Mouse (Mus musculus) liver, embryonic 14.5 days (tissue): Measurements from ENCODE around the gene Dtd1.

ENCODE experiments used
- CTCF ChIP-seq: IDR thresholded peaks from 2 replicates; pipeline ENCODE4 v1.5.1; 2016; ENCODE audit warnings: antibody characterized with exemption, low read depth, control low read depth
- EP300 ChIP-seq: IDR thresholded peaks from 2 replicates; pipeline ENCODE4 v1.6.1; 2016; ENCODE audit warnings: antibody characterized with exemption, low read depth

DNA sequence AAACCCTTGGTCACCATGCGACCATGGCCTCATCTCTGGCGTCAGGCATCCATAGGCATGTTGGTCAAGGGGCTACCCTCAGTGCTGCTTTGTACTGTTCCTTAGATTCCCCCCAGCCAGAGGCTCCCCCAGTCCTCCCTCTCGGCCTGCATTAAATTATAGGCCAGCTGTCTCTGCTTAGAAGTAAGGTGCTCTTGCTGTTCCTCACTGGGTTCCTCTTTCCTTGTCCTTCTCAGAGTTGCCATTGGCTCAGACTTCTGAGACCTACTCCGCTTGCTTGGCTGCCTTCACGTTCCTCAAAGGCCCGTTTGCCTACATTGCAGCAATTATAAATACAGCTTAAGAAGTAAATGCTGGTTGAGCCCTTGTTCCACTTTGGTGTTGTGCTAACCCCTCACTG, 79.1 kb downstream of the Dtd1 start:
- TF ChIP-seq CTCF (no peak), EP300 (no peak)
